Mouse (Mus musculus) hindbrain, embryonic 13.5 days (tissue): ENCODE results near the gene Cdipt. TPM values are rescaled to one million over a fixed set of nuclear protein-coding genes. Genes with fewer than 3 reads are reported as not detected.

Experiments used
- ATAC-seq: fragments of 200-750 bp; cut with Nextera tagmentation; 2 replicates; pipeline ENCODE4 v1.8.0; 2017; ENCODE audit warnings: moderate TSS enrichment; ENCODE audit not compliant: low FRiP score
- H3K27ac ChIP-seq: fragments of 300-500 bp; sonication (generic); 2 replicates; pipeline ENCODE4 v1.5.1; 2015; ENCODE audit warnings: inconsistent platforms, mild to moderate bottlenecking, moderate library complexity
- H3K27me3 ChIP-seq: fragments of 300-500 bp; sonication (generic); 2 replicates; pipeline ENCODE4 v1.6.1; 2015; ENCODE audit warnings: mild to moderate bottlenecking, inconsistent platforms
- H3K36me3 ChIP-seq: fragments of 300-500 bp; sonication (generic); 2 replicates; pipeline ENCODE4 v1.6.1; 2015; ENCODE audit warnings: mild to moderate bottlenecking, inconsistent platforms
- H3K4me1 ChIP-seq: fragments of 300-500 bp; sonication (generic); replicated peaks from 2 replicates; pipeline ENCODE4 v1.6.1; 2015; ENCODE audit warnings: inconsistent platforms
- H3K4me2 ChIP-seq: fragments of 300-500 bp; sonication (generic); 2 replicates; pipeline ENCODE4 v1.6.1; 2015; ENCODE audit warnings: inconsistent platforms, mild to moderate bottlenecking, moderate library complexity
- H3K4me3 ChIP-seq: fragments of 300-500 bp; sonication (generic); 2 replicates; pipeline ENCODE4 v1.5.1; 2015; ENCODE audit warnings: mild to moderate bottlenecking, inconsistent platforms
- H3K9ac ChIP-seq: fragments of 300-500 bp; sonication (generic); 2 replicates; pipeline ENCODE4 v1.6.1; 2015; ENCODE audit warnings: mild to moderate bottlenecking, inconsistent platforms
- H3K9me3 ChIP-seq: fragments of 300-500 bp; sonication (generic); 2 replicates; pipeline ENCODE4 v1.6.1; 2016; ENCODE audit warnings: inconsistent platforms
- WGBS: fragments of 180-500 bp; shearing (Covaris S2); methylation state at CpG from one replicate; pipeline ENCODE4 v1.1.7; 2015; 5-methylcytosine and 5-hydroxymethylcytosine counted together
- polyA plus RNA-seq: library from polyadenylated mRNA; unstranded; fragments of >200 nt; fragmentation: Nextera tagmentation; extraction: Ambion mirVana; gene quantifications from 2 replicates; pipeline ENCODE4 v1.2.1, GENCODE M21; 2015

Gene Cdipt
- polyA plus RNA-seq, result 109 and 112 TPM in 2 replicates

DNA sequence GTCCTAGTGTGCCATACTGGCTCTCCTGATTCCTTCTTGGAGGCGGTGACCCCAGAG, at the start of gene Cdipt:
TSS of gene Cdipt (plus strand) at position 22 of the 57 bp plus-strand sequence.
- peak within 1 kb of the TSS; percentile 93 for H3K4me2 ChIP-seq
- no peaks in the 10 kb centered on the region for H3K27me3 ChIP-seq
- peak within 1 kb of the TSS; percentile 98 for H3K9ac ChIP-seq
- WGBS, result 6% methylated on average over 1 of the region's 1 CpGs
- H3K9me3 ChIP-seq, result no peaks in the 10 kb centered on the region
- peaks cover 23% of the 10 kb centered on the region for H3K4me1 ChIP-seq
- peaks cover 51% of the 10 kb centered on the region for H3K36me3 ChIP-seq
- peak within 1 kb of the TSS; percentile 93 for H3K27ac ChIP-seq
- ATAC-seq, result no peak
- peak within 1 kb of the TSS; percentile 98 for H3K4me3 ChIP-seq

GRCm38 (mm10) chr7:126926299-126926698, 49.4 kb upstream of the Cdipt start:
- WGBS, result 63% methylated on average over 3 of the region's 3 CpGs
- no peak for ATAC-seq
- Histone ChIP-seq H3K27me3 (no peaks in the 10 kb centered on the region), H3K9ac (no peak overlapping the region), H3K4me3 (no peak overlapping the region), H3K9me3 (no peaks in the 10 kb centered on the region), H3K4me1 (peaks cover 26% of the 10 kb centered on the region), H3K27ac (no peak overlapping the region), H3K4me2 (no peak overlapping the region), H3K36me3 (peaks cover 3% of the 10 kb centered on the region; the same call in 1 of the 2 replicates)

- Histone ChIP-seq H3K9me3 (no peaks in the 10 kb centered on the region), H3K27ac (peak within 1 kb of the TSS; percentile 89), H3K4me2 (peak within 1 kb of the TSS; percentile 88), H3K36me3 (peaks cover 17% of the 10 kb centered on the region; the same call in 1 of the 2 replicates), H3K9ac (peak within 1 kb of the TSS; percentile 90), H3K27me3 (no peaks in the 10 kb centered on the region), H3K4me3 (peak within 1 kb of the TSS; percentile 77), H3K4me1 (peaks cover 17% of the 10 kb centered on the region)
- 5% methylated on average over 47 of the region's 56 CpGs for WGBS
- ATAC-seq, result peak; percentile 97
Observed at GRCm38 (mm10) chr7:126928384-126929037, 47.2 kb upstream of the Cdipt start, which contains the start of gene Kctd13. Gene Kctd13 (plus strand): TSS chr7:126928879.

GRCm38 (mm10) chr7:126929046-126929445, 46.7 kb upstream of the Cdipt start:
- Histone ChIP-seq H3K4me3 (peak overlapping the region; percentile 77), H3K27me3 (no peaks in the 10 kb centered on the region), H3K9ac (peak overlapping the region; percentile 90), H3K4me2 (peak overlapping the region; percentile 88), H3K4me1 (peaks cover 17% of the 10 kb centered on the region), H3K9me3 (no peaks in the 10 kb centered on the region), H3K36me3 (peaks cover 20% of the 10 kb centered on the region; the same call in 1 of the 2 replicates), H3K27ac (peak overlapping the region; percentile 89)
- under 1% methylated on average over 27 of the region's 27 CpGs for WGBS
- ATAC-seq, result peak; percentile 80

- no peak for ATAC-seq
- H3K4me3 ChIP-seq, result no peak overlapping the region
- H3K27me3 ChIP-seq, result no peaks in the 10 kb centered on the region
- no peak overlapping the region for H3K4me2 ChIP-seq
- H3K9ac ChIP-seq, result no peak overlapping the region
- no peaks in the 10 kb centered on the region for H3K9me3 ChIP-seq
- H3K27ac ChIP-seq, result no peak overlapping the region
- peaks cover 17% of the 10 kb centered on the region for H3K4me1 ChIP-seq
- peaks cover 45% of the 10 kb centered on the region for H3K36me3 ChIP-seq
- 78% methylated on average over 2 of the region's 2 CpGs for WGBS
Observed at GRCm38 (mm10) chr7:126932652-126933051, 43.1 kb upstream of the Cdipt start.

- 47% methylated on average over 6 of the region's 6 CpGs for WGBS
- Histone ChIP-seq H3K9me3 (no peaks in the 10 kb centered on the region), H3K36me3 (peaks cover 64% of the 10 kb centered on the region), H3K9ac (no peak overlapping the region), H3K4me3 (no peak overlapping the region), H3K27ac (no peak overlapping the region), H3K27me3 (no peaks in the 10 kb centered on the region), H3K4me1 (peaks cover 11% of the 10 kb centered on the region; the same call in 1 of the 2 replicates), H3K4me2 (no peak overlapping the region)
- no peak for ATAC-seq
Observed at GRCm38 (mm10) chr7:126941171-126941570, 34.5 kb upstream of the Cdipt start.

GRCm38 (mm10) chr7:126941801-126942200, 33.9 kb upstream of the Cdipt start:
- ATAC-seq, result no peak
- Histone ChIP-seq H3K27ac (no peak overlapping the region; the same call in 1 of the 2 replicates), H3K4me2 (no peak overlapping the region), H3K4me1 (peaks cover 17% of the 10 kb centered on the region), H3K36me3 (peaks cover 61% of the 10 kb centered on the region), H3K9ac (no peak overlapping the region), H3K4me3 (no peak overlapping the region), H3K27me3 (no peaks in the 10 kb centered on the region), H3K9me3 (no peaks in the 10 kb centered on the region)
- 55% methylated on average over 5 of the region's 5 CpGs for WGBS

- Histone ChIP-seq H3K36me3 (peaks cover 46% of the 10 kb centered on the region), H3K27ac (no peak overlapping the region), H3K9ac (no peak overlapping the region), H3K4me2 (no peak overlapping the region), H3K9me3 (no peaks in the 10 kb centered on the region), H3K27me3 (no peaks in the 10 kb centered on the region), H3K4me1 (peaks cover 49% of the 10 kb centered on the region), H3K4me3 (no peak overlapping the region)
- WGBS, result 52% methylated on average over 3 of the region's 3 CpGs
- ATAC-seq, result no peak
Observed at GRCm38 (mm10) chr7:126946530-126946929, 29.2 kb upstream of the Cdipt start.

DNA sequence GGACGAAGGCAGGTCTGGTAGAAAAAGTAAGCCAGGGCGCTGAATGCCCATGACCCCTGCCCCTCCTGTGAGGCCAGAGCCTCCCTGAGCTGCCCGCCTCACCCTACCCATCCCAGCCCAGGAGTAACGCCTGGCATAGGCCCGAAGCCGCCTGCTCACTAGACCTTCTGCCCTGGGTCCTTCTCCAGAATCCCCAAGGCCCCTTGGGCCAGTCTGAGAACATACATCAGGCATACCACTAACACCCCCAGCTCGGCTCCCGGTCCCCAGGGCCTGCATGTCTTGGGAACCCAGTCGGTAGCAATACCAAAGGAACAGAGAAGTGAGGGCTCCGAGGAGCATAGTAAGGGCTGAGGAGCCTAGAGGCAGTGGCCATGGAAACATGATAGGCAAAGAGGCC, 27.1 kb upstream of the Cdipt start:
- no peak for ATAC-seq
- H3K9ac ChIP-seq, result peak overlapping the region; percentile 75
- peaks cover 14% of the 10 kb centered on the region; the same call in 1 of the 2 replicates for H3K27me3 ChIP-seq
- WGBS, result 77% methylated on average over 10 of the region's 10 CpGs
- peak overlapping the region; percentile 47 for H3K4me3 ChIP-seq
- H3K4me1 ChIP-seq, result peaks cover 66% of the 10 kb centered on the region
- H3K4me2 ChIP-seq, result peak overlapping the region; percentile 95
- H3K27ac ChIP-seq, result peak overlapping the region; percentile 95
- no peaks in the 10 kb centered on the region for H3K9me3 ChIP-seq
- H3K36me3 ChIP-seq, result peaks cover 28% of the 10 kb centered on the region

DNA sequence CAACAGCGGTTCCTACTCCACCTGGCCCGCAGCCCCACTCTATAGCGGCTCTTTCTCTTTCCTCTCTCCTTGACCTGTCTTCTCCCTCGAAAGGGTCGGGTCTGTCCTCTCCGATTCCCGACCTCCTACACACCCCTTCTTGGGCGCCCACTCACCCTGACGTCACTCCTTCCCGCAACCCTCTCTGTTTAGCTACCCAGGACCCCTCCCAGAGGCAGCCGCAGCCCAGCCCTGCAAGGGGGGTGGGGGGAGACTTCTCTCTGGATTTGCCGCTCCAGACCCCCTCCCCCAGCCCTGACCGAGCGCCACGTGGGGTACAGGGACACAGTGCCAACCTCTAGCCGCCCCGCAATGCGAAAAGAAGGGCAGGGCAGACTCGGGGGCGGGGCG, 26.3 kb upstream of the Cdipt start, which contains the start of gene Asphd1:
TSS of gene Asphd1 (minus strand) at position 180 of the 390 bp plus-strand sequence.
- under 1% methylated on average over 21 of the region's 21 CpGs for WGBS
- Histone ChIP-seq H3K4me2 (peak within 1 kb of the TSS; percentile 95), H3K4me1 (peaks cover 70% of the 10 kb centered on the region)

GRCm38 (mm10) chr7:126949793-126950646, 25.7 kb upstream of the Cdipt start, which contains the start of gene Sez6l2:
Gene Sez6l2 (plus strand): TSS chr7:126950563.
- Histone ChIP-seq H3K27ac (peak within 1 kb of the TSS; percentile 95), H3K4me3 (peak within 1 kb of the TSS; percentile 47), H3K9me3 (no peaks in the 10 kb centered on the region), H3K4me1 (peaks cover 70% of the 10 kb centered on the region), H3K9ac (peak within 1 kb of the TSS; percentile 75), H3K36me3 (peaks cover 20% of the 10 kb centered on the region), H3K4me2 (peak within 1 kb of the TSS; percentile 95), H3K27me3 (peaks cover 14% of the 10 kb centered on the region; the same call in 1 of the 2 replicates)
- WGBS, result under 1% methylated on average over 40 of the region's 42 CpGs
- ATAC-seq, result peak; percentile 93

More for the DNA sequence above, 26.3 kb upstream of the Cdipt start, which contains the start of gene Asphd1:
- Histone ChIP-seq H3K4me3 (peak within 1 kb of the TSS; percentile 47), H3K27ac (peak within 1 kb of the TSS; percentile 95), H3K36me3 (peaks cover 26% of the 10 kb centered on the region), H3K27me3 (peaks cover 14% of the 10 kb centered on the region; the same call in 1 of the 2 replicates), H3K9ac (peak within 1 kb of the TSS; percentile 75), H3K9me3 (no peaks in the 10 kb centered on the region)
- ATAC-seq, result peak; percentile 74
